31 mouse cellular contexts compared by ENCODE assay signal in the genomic region with DNA sequence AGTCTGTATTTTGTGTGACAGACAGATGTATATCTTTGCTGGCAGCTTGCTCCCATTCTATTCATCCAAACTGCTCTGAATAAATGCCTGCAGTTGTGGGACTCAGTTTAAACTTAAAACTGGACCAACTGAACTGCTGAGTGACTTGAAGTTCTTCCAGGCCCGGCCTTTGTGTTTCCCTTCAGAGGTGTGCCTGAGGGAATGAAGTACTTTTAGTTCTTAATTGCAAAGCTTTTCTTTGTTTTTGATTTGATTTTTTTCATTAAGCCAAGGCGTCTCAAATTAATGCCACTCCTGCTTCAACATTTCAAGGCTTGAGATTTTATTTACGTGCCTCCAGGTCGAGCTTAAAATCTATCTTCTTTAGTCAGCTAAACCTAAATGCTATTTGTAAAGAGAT.
"Had no signal": no experiment of that assay in that cellular context is flagged by ENCODE, and none has a peak within 500 bp of the region (broad histone marks: within the 10 kb centered on the region; RNA-seq: fewer than 3 reads in every experiment).

No protein-coding gene starts in this region.

- H3K36me3 ChIP-seq: limb, embryonic 10.5 days; limb, embryonic 12.5 days; limb, embryonic 13.5 days; limb, embryonic 15.5 days; liver, embryonic 12.5 days; liver, embryonic 13.5 days; liver, embryonic 15.5 days; lung, embryonic 15.5 days; midbrain, embryonic 12.5 days; midbrain, embryonic 13.5 days; midbrain, embryonic 15.5 days; neural tube, embryonic 12.5 days had no signal

- H3K9ac ChIP-seq: limb, embryonic 12.5 days; limb, embryonic 13.5 days; limb, embryonic 15.5 days; liver, embryonic 12.5 days; liver, embryonic 13.5 days; liver, embryonic 14.5 days; liver, embryonic 15.5 days; liver, postnatal 0 days; lung, embryonic 14.5 days; lung, embryonic 15.5 days; midbrain, embryonic 12.5 days; midbrain, embryonic 13.5 days; midbrain, embryonic 15.5 days; neural tube, embryonic 12.5 days had no signal

- H3K4me2 ChIP-seq: limb, embryonic 12.5 days; limb, embryonic 13.5 days; limb, embryonic 15.5 days; liver, embryonic 11.5 days; liver, embryonic 12.5 days; liver, embryonic 13.5 days; liver, embryonic 15.5 days; lung, embryonic 14.5 days; lung, embryonic 15.5 days; midbrain, embryonic 12.5 days; midbrain, embryonic 13.5 days; midbrain, embryonic 15.5 days; neural tube, embryonic 12.5 days had no signal

- H3K9me3 ChIP-seq: limb, embryonic 10.5 days; limb, embryonic 12.5 days; limb, embryonic 13.5 days; limb, embryonic 15.5 days; liver, embryonic 13.5 days; liver, embryonic 15.5 days; lung, embryonic 15.5 days; midbrain, embryonic 12.5 days; midbrain, embryonic 13.5 days; midbrain, embryonic 15.5 days; neural tube, embryonic 12.5 days had no signal

- H3K4me3 ChIP-seq: left cerebral cortex, adult 2 months; limb, embryonic 10.5 days; limb, embryonic 12.5 days; limb, embryonic 13.5 days; limb, embryonic 15.5 days; liver, embryonic 12.5 days; liver, embryonic 13.5 days; liver, embryonic 15.5 days; lung, embryonic 15.5 days; megakaryocyte, embryonic 14.5 days; midbrain, embryonic 12.5 days; midbrain, embryonic 13.5 days; midbrain, embryonic 15.5 days; myocyte; neural tube, embryonic 12.5 days had no signal

- H3K27me3 ChIP-seq: limb, embryonic 12.5 days; limb, embryonic 13.5 days; limb, embryonic 15.5 days; liver, embryonic 12.5 days; liver, embryonic 13.5 days; liver, embryonic 15.5 days; lung, embryonic 15.5 days; megakaryocyte, embryonic 14.5 days; midbrain, embryonic 12.5 days; midbrain, embryonic 13.5 days; midbrain, embryonic 15.5 days; neural tube, embryonic 12.5 days had no signal

- H3K4me1 ChIP-seq: limb, embryonic 10.5 days; limb, embryonic 12.5 days; limb, embryonic 13.5 days; limb, embryonic 15.5 days; liver, embryonic 12.5 days; liver, embryonic 13.5 days; liver, embryonic 15.5 days; lung, embryonic 15.5 days; megakaryocyte, embryonic 14.5 days; midbrain, embryonic 12.5 days; midbrain, embryonic 13.5 days; midbrain, embryonic 15.5 days; neural tube, embryonic 12.5 days had no signal

- H3K27ac ChIP-seq: left cerebral cortex, adult 2 months; limb, embryonic 10.5 days; limb, embryonic 12.5 days; limb, embryonic 13.5 days; limb, embryonic 15.5 days; liver, embryonic 12.5 days; liver, embryonic 13.5 days; liver, embryonic 14.5 days; liver, embryonic 15.5 days; lung, embryonic 15.5 days; macrophage; midbrain, embryonic 12.5 days; midbrain, embryonic 13.5 days; midbrain, embryonic 15.5 days; neural tube, embryonic 12.5 days had no signal

- DNase-seq: left cerebral cortex, postnatal 4 days; liver; liver, embryonic 13.5 days; liver, postnatal 0 days; lung, adult 18-20 months; lung, adult 2 months; lung, embryonic 14.5 days; lung, postnatal 10 days; lung, postnatal 14 days; lung, postnatal 36 days; lung, postnatal 4 days; midbrain, embryonic 14.5 days had no signal

- ATAC-seq: liver, embryonic 12.5 days; liver, postnatal 0 days; lung, postnatal 0 days; midbrain, embryonic 13.5 days; midbrain, embryonic 15.5 days; midbrain, embryonic 16.5 days had no signal
